Mouse (Mus musculus) limb, embryonic 14.5 days (tissue): Measurements from ENCODE around the gene Ahnak. TPM values are rescaled to one million over a fixed set of nuclear protein-coding genes. Genes with fewer than 3 reads are reported as not detected.

Experiments
- ATAC-seq: fragments of 200-750 bp; cut with Nextera tagmentation; 2 replicates; pipeline ENCODE4 v1.8.0; 2017; ENCODE audit warnings: low read depth, moderate number of reproducible peaks, moderate TSS enrichment; ENCODE audit not compliant: low FRiP score
- DNase-seq: peaks from one replicate; pipeline ENCODE4 v3.0.0-alpha.2; 2015; ENCODE audit warnings: low spot score
- H3K27ac ChIP-seq: fragments of 300-500 bp; sonication (generic); replicated peaks from 2 replicates; pipeline ENCODE4 v1.5.1; 2014; ENCODE audit warnings: low read depth, mild to moderate bottlenecking, low read length, moderate library complexity, mixed read lengths
- H3K27me3 ChIP-seq: fragments of 300-500 bp; sonication (generic); 2 replicates; pipeline ENCODE4 v1.6.1; 2014; ENCODE audit warnings: low read length, mixed read lengths; ENCODE audit not compliant: control insufficient read depth, insufficient read depth
- H3K36me3 ChIP-seq: fragments of 300-500 bp; sonication (generic); 2 replicates; pipeline ENCODE4 v1.6.1; 2014; ENCODE audit warnings: mild to moderate bottlenecking, low read length, moderate library complexity, mixed read lengths; ENCODE audit not compliant: control insufficient read depth, insufficient read depth
- H3K4me1 ChIP-seq: fragments of 300-500 bp; sonication (generic); 2 replicates; pipeline ENCODE4 v1.6.1; 2014; ENCODE audit warnings: antibody characterized with exemption, low read length, mixed read lengths; ENCODE audit not compliant: control insufficient read depth, insufficient read depth
- H3K4me2 ChIP-seq: fragments of 300-500 bp; sonication (generic); replicated peaks from 2 replicates; pipeline ENCODE4 v1.6.1; 2014; ENCODE audit warnings: low read depth, mild to moderate bottlenecking, low read length, moderate library complexity; ENCODE audit not compliant: severe bottlenecking
- H3K4me3 ChIP-seq: fragments of 300-500 bp; sonication (generic); replicated peaks from 2 replicates; pipeline ENCODE4 v1.5.1; 2014; ENCODE audit warnings: low read length
- H3K9ac ChIP-seq: fragments of 300-500 bp; sonication (generic); 2 replicates; pipeline ENCODE4 v1.6.1; 2014; ENCODE audit warnings: mild to moderate bottlenecking, low read depth, low read length, moderate library complexity; ENCODE audit not compliant: severe bottlenecking
- H3K9me3 ChIP-seq: fragments of 300-500 bp; sonication (generic); 2 replicates; pipeline ENCODE4 v1.6.1; 2016; ENCODE audit warnings: low read length; ENCODE audit not compliant: control insufficient read depth
- POLR2A ChIP-seq: fragments of 200-500 bp; IDR thresholded peaks from 2 replicates; pipeline ENCODE4 v1.8.0; 2012; ENCODE audit warnings: inconsistent platforms, mild to moderate bottlenecking, moderate library complexity, borderline replicate concordance; ENCODE audit not compliant: insufficient read depth, insufficient read length; ENCODE audit errors: extremely low read depth
- WGBS: fragments of 180-500 bp; shearing (Covaris S2); extraction: QIAGEN DNeasy Blood & Tissue Kit; methylation state at CpG from one replicate; pipeline ENCODE4 v1.1.7; 2014; 5-methylcytosine and 5-hydroxymethylcytosine counted together
- polyA plus RNA-seq, 2 experiments: library from polyadenylated mRNA; depleted of rRNA in 1 of 2; stranded (reverse) in 1 of 2; unstranded in 1 of 2; fragments of >200 nt; fragmentation: Nextera tagmentation in 1 of 2; extraction: Ambion mirVana in 1 of 2; gene quantifications; 2 replicates each; pipeline versions ENCODE4 v1.2.1 to v1.2.3; 2012 to 2014

The Ahnak gene
- polyA plus RNA-seq, 2 experiments: 31.4 to 61.6 TPM

- H3K4me1 ChIP-seq: peaks cover 9% of the 10 kb centered on the region
- TF ChIP-seq POLR2A: no peak
- no peak overlapping the region for H3K4me2 ChIP-seq
- ATAC-seq (no peak), DNase-seq (no peak)
- H3K36me3 ChIP-seq: no peaks in the 10 kb centered on the region
- no peaks in the 10 kb centered on the region for H3K27me3 ChIP-seq
- no peak overlapping the region for H3K27ac ChIP-seq
- WGBS: 74% methylated on average over 2 of the region's 2 CpGs
- no peak overlapping the region for H3K9ac ChIP-seq
- H3K9me3 ChIP-seq: no peaks in the 10 kb centered on the region
- H3K4me3 ChIP-seq: no peak overlapping the region
Measured at GRCm38 (mm10) chr19:9075558-9075957, 86.5 kb downstream of the Ahnak start.

- peaks cover 5% of the 10 kb centered on the region for H3K4me1 ChIP-seq
- no peak overlapping the region for H3K27ac ChIP-seq
- no peak overlapping the region for H3K9ac ChIP-seq
- H3K4me2 ChIP-seq: no peak overlapping the region
- ATAC-seq (no peak), DNase-seq (no peak)
- no peak for TF ChIP-seq POLR2A
- H3K36me3 ChIP-seq: no peaks in the 10 kb centered on the region
- H3K9me3 ChIP-seq: no peaks in the 10 kb centered on the region
- H3K27me3 ChIP-seq: no peaks in the 10 kb centered on the region
- no peak overlapping the region for H3K4me3 ChIP-seq
- WGBS: 95% methylated on average over 3 of the region's 3 CpGs
Measured at GRCm38 (mm10) chr19:9076035-9076434, 87.0 kb downstream of the Ahnak start.

- no peak overlapping the region for H3K4me3 ChIP-seq
- H3K4me1 ChIP-seq: no peaks in the 10 kb centered on the region; the same call in 1 of the 2 replicates
- no peak overlapping the region for H3K9ac ChIP-seq
- DNase-seq (no peak), ATAC-seq (no peak)
- H3K9me3 ChIP-seq: no peaks in the 10 kb centered on the region
- 74% methylated on average over 4 of the region's 4 CpGs for WGBS
- H3K4me2 ChIP-seq: no peak overlapping the region
- H3K27ac ChIP-seq: no peak overlapping the region
- no peaks in the 10 kb centered on the region for H3K36me3 ChIP-seq
- no peak for TF ChIP-seq POLR2A
- H3K27me3 ChIP-seq: no peaks in the 10 kb centered on the region
Measured at GRCm38 (mm10) chr19:9076982-9077660, 88.0 kb downstream of the Ahnak start.

GRCm38 (mm10) chr19:9079916-9080315 lies 90.8 kb downstream of the Ahnak start:
- H3K27me3 ChIP-seq: no peaks in the 10 kb centered on the region
- TF ChIP-seq POLR2A: no peak
- DNase-seq: no peak
- H3K9ac ChIP-seq: no peak overlapping the region
- H3K27ac ChIP-seq: no peak overlapping the region
- H3K4me2 ChIP-seq: no peak overlapping the region
- 28% methylated on average over 7 of the region's 7 CpGs for WGBS
- H3K4me1 ChIP-seq: no peaks in the 10 kb centered on the region; the same call in 1 of the 2 replicates
- no peak for ATAC-seq
- H3K9me3 ChIP-seq: no peaks in the 10 kb centered on the region
- H3K4me3 ChIP-seq: no peak overlapping the region
- no peaks in the 10 kb centered on the region for H3K36me3 ChIP-seq

- WGBS: 80% methylated on average over 14 of the region's 14 CpGs
- Histone ChIP-seq H3K4me2 (peak overlapping the region; percentile 35; the same call in 1 of the 2 replicates), H3K27me3 (no peaks in the 10 kb centered on the region), H3K9me3 (no peaks in the 10 kb centered on the region), H3K4me3 (no peak overlapping the region), H3K36me3 (no peaks in the 10 kb centered on the region), H3K9ac (no peak overlapping the region), H3K4me1 (no peaks in the 10 kb centered on the region; the same call in 1 of the 2 replicates), H3K27ac (no peak overlapping the region)
- ATAC-seq: no peak
- TF ChIP-seq POLR2A: no peak
- DNase-seq: no peak
Measured at GRCm38 (mm10) chr19:9081311-9082190, 92.5 kb downstream of the Ahnak start.
